Mouse (Mus musculus) T-helper 1 cell (primary cell): ENCODE data around the gene Thumpd1.
"Not testable (repeated sequence)": the region's sequence is repeated elsewhere in the genome, so short reads cannot be mapped to it uniquely, and the experiment has no call there.

Source experiments
- in situ Hi-C: fragments of 300-600 bp; cut with MboI, MseI; formaldehyde crosslinking; loops from one replicate; pipeline ENCODE4 v1.15.1; 2025; ENCODE audit warnings: high pct_unique_total_duplicates

Thumpd1 gene

DNA sequence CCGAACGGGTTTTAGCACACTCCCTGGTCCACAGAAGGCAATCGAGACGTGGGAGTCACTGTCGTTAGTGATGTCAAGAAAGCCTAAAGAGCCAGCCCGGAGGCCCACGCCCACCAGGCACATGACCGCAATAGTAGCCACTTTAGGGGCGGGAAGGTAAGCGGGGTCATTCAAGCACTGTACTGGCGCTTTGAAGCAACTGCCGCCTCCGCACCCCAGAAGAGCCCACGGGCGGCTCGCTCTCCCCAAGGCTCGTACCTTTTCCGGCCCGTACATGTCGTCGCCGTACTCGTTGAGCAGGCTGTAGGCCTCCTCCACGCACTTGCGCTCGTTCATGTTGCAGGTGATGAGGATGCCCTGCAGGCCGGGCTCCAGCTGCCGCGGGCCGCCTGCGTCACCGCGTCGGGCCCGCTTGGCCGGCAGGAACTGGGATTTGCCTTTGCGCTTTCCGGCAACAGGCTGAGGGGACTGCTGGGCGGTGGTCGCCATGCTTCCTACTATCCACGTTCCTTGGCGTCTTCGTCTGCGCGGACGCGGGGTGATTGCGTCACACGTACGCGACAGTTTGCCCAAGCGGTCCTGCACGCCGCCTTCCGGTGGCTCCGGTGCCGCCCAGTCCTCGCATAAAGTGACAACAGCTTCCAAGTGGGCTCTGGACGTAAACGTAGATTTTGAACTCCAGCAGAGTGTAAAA lies at the start of gene Thumpd1:
Gene Thumpd1 (minus strand): TSS at position 546 of the 694 bp plus-strand sequence.
- in situ Hi-C loops, result loop anchor here (10.0 kb wide), 1 partner anchor 866 kb away; the partner anchor contains the start of genes Iqck and Knop1

DNA sequence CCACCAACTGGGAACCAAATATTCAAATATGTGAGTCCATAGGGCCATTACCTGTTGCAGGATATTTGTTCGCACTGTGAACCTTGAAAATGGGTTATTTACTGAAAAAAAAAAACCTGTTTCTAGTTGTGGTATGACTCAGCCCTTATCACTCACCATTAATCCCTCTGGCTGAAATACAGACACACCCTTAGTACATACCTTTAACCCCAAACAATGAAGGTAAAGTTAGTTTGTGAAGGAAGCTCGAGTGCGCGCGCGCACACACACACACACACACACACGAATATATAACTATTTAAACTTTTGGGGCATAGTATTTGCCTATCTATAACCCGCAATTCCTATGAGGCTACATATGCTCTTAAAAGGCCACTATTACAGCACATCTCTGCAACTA lies 49.3 kb upstream of the Thumpd1 start:
- in situ Hi-C loops, result no loop called here

DNA sequence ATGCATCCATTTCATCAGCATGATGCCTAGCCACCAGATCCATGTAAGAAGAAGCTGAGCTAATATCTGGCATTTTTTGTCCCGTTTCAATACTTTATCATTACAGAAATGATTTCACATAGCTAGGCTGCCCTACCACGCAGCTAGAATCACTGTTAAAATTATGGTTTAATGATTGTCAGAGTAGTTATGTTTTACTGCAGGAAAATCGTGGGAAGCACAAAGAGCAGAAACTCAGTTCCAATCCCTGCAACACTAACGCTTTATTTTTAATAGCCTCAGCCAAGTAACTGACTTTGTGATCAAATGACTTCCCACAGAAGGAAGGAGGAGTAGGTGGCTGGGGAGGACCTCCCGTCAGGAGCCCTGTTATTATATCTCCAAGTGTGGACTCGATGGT lies 46.4 kb upstream of the Thumpd1 start:
- in situ Hi-C loops, result no loop called here

DNA sequence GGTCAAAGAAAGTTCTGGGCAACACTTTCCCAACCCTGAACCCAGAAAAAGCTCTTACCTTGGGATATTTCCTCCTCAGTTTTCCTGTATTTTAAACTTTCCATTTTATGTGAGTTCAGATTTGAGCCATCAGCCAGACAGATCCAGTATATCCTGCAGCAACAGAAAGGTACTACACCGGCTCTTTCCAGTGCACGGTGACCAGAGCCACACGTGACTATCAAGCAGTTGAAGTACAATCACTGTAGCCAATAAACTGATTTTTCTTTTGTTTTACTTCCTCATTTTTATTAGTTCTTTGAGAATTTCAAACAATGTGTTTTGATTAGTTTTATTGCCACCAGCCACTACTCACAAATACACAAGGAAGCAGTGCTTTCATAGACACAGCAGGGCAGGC lies 43.8 kb upstream of the Thumpd1 start:
- in situ Hi-C loops, result no loop called here

DNA sequence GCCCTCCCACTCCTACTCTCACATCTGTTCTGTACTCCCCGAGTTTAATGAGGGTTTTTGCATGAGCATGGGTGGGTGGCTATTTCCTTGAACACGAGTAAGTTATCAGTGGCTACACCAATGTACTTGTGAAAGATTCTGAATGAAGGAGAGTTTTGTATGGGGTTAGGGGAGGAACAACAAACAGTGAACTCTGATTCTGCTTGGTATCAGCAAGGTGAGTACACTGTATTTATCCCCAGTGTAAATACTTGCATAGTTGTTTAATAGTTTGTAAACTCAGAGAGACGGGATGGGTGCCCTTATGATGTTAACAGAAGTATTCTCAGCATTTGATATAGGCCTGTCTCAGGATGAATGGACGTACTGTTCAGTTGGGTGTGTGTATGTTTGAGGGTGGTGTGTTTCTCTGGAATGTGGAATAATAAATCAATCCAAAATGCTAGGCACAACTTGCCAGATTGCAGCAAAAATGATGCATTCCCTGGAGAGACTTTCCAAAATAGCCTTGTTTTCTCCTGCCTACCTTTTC lies 41.6 kb upstream of the Thumpd1 start:
- in situ Hi-C loops, result no loop called here

DNA sequence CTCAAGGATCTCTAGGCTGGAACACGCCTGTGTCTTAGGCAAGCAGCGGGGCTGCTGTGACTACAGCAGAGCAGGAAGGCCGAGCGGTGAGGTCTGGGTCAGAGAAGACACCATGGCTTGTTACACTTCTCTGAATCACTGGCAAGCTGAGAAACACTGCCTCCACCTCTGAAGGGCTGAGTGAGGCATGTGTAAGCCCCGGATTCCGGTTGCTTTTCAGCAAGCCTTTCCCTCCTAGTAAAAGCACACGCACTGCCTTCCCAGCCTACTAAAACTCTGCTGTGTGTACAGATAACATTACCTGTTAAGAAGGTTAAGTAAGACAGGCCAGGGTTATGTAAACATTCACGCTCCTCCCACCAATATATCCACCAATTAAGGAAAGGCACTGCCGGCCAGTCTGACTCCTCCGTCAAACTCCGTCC lies 39.9 kb upstream of the Thumpd1 start, which contains the start of gene Acsm3:
Gene Acsm3 (plus strand): TSS at position 397 of the 425 bp plus-strand sequence.
- in situ Hi-C loops, result no loop called here

DNA sequence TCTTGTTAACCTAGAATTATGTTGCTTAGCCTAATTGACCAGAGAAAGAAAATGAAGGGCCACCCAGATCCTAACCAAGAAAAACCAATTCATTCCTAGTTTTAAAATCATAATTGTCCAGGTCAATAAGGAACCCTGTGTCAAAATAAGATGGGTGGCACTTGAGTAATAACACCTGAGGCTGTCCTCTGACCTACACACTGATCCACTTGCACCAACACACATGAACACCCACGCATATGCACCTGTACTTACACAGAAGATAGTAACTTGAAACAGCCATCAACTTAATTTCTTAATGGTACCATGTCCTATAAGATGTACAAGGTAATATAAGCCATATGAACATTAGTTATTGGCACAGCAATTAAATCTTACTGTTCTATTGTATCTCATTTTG lies 33.1 kb upstream of the Thumpd1 start:
- in situ Hi-C loops, result no loop called here

DNA sequence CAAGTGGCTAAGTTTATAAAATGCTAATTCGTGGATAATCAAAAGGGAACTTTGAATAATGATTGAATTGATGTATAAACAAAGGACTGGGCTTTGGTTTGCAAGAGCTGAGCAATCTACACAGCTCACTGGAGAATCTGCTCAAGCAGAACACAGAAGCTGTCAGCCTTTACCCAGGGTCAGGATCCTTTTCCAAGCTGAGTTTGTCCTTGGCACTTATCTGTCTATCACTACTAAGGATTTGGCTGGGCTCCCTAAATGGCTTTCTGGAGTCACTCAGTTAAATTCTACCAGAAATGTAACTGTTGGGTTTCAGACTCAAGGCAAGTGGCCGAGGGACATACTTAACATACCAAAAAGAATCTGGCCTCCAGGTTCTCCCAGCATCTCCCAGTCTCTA lies 29.3 kb upstream of the Thumpd1 start:
- in situ Hi-C loops, result no loop called here

DNA sequence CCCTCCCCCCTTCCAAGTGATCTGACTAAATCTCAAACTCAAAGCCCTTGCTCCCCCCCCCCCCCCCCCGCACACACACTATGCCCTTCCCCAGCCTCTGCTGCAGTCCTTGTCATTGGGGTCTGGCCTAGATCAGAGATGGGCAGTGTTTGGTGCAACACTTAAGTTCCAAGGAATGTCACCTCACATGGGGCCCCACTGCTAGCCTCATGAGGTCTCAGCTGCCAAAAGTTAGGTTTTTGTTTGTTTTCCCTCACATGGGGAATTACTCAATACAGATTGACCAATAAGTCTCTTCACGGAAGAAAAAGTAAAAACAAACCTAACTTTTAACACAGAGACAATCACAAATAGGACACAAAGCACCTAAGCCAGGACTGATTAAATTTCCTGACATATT lies 28.2 kb upstream of the Thumpd1 start:
- in situ Hi-C loops, result no loop called here

DNA sequence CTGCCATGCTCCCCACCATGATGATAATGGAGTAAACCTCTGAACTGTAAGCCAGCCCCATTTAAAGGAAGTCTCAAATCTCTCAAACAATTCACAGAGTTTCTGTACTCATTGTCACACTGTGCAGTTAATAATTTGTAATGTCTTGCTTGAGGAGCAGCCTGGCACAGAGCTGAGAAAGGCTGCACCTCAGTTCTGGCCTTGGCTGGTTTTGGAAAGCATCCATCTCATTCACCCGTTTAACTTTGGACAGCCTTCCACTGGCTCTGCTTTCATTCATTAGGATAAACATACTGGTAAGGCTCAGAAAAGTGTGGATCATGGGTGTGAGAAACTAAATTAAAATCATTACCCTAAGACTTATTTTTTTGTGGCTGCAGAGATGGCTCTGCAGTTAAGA lies 25.3 kb upstream of the Thumpd1 start:
- in situ Hi-C loops, result no loop called here

DNA sequence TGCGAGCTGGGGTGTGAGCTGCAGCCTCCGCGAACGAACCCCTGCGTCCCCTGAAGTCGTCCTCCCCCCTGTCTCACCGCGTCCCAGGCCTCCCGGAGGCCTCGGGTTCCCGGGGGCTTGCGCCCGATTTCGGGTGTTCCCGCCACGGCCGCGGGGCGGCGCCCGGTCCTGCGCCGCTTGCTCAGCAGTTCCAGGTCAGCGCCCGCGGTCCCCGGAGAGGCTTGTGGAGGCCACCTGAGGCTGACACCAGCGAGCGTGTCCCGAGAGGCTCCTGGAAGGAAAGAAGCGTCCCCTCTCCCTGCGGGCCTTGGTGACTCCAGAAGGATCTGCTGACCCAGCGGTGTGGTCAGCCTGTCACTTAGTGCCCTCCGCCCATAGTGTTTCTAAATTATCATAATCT lies 23.7 kb upstream of the Thumpd1 start:
- in situ Hi-C loops, result no loop called here

DNA sequence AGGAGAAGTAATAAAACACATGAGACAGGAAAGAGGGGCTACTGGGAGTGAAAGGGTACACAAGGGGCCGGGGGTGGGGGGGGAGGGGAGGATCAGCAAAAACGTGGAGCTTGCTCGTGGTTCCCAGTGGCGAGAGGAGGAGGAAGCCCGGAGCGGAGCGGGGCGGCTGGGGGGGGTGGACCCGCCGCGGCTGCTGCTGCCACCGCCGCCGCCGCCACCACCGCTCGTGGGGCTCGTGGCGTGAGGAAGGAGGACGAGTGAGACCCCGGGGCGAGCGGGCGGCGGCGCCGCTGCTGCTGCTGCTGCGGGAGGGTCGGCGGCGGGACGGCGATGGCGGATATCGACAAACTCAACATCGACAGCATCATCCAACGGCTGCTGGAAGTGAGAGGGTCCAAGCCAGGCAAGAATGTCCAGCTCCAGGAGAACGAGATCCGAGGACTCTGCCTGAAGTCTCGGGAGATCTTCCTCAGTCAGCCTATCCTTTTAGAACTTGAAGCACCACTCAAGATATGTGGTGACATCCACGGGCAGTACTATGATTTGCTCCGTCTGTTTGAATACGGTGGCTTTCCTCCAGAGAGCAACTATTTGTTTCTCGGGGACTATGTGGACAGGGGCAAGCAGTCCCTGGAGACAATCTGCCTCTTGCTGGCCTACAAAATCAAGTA lies 19.3 kb upstream of the Thumpd1 start:
- in situ Hi-C loops, result not testable (repeated sequence)

DNA sequence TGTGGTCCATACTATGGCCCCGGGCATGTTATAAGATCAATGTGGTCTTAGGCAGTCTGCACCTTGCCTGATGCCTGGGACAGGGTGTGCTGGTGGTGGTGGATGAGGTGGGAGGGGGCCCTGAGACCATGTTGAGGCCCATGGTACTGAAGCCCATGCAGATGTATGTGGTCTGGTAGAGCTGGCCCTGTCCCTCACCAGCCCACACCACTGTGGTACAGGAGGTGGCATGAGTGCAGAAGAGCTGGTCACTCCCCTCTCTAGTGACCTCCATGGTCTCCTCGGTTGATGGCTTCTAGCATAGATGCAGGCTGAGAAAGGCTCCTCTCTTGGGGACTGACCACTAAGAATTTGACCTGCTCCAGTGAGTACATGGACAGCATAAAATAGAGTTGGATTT lies 18.3 kb upstream of the Thumpd1 start:
- in situ Hi-C loops, result no loop called here

DNA sequence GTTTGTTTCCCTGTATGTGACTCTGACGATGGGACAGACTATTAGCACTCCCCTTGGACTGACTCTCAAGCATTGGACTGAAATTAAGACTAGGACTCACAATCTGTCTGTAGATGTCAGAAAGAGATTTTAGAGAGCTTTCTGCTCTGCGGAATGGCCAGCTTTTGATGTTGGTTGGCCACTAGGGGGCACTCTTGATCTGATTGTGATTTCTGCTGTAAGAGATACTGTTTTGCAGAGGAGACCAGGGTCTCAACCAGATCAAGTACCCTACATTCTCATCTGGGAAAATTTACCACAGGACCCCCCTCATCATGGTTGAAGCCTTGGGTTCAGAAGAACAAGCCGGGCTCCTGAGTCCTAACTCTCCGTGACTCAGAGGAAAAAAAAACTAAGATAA lies 10.7 kb upstream of the Thumpd1 start:
- in situ Hi-C loops, result not testable (repeated sequence)

DNA sequence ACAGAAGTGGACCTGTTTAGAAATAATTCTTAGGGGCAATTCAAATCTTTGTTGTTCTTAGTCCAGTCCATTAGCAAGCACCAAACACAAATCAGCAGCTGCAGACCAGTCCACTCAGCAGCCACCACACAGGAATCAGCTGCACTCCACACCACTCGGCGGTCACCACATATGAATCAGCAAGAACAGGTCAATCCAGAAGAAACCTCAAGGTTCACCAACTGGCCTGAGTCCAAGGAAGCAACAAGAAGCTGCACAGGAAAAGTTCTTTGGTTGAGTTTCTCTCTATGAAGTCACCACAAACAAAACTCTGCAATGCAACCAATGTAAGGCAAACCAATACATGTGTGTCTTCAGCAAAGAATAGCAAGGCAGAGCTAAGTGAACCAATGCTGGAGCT lies 7.0 kb upstream of the Thumpd1 start:
- in situ Hi-C loops, result loop anchor here (10.0 kb wide), 1 partner anchor 873 kb away; the partner anchor contains the start of genes Iqck and Knop1

DNA sequence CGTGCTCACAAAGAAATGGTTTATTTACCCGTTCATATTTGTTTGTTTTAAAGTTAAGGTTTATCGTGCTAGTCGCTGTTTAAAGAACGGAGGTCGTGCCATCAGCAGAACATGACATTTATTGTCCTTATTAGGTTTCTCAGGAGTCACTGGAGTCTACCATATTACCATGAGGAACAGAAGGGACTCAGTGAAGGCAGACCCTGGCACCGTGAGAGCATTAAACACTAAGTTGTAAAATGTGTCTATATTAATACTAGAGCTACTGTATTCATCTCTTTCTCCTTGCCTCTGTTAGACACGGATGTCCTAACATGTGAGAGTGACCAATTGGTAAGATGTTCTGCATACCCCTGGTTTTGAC lies 331 bp upstream of the Thumpd1 start:
- in situ Hi-C loops, result loop anchor here (10.0 kb wide), 1 partner anchor 866 kb away; the partner anchor contains the start of genes Iqck and Knop1

DNA sequence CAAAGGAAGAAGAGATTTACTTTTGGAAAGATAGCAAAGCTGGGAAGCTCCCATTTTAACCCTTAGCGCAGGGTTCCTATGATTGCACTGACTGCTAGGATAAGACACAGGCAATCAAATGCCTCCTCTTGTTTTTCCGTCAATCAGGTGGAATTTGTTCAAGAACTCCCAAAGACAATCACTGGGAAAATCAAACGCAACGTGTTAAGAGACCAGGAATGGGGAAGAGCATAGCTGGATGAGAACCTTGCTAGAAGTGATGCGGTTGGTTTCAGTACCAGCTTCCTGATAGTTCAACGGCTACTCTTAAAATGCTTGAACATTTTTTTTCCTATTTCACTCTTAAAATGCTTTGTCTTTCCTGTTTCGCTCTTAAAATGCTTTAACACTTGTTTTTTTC lies 6.5 kb downstream of the Thumpd1 start:
- in situ Hi-C loops, result no loop called here

DNA sequence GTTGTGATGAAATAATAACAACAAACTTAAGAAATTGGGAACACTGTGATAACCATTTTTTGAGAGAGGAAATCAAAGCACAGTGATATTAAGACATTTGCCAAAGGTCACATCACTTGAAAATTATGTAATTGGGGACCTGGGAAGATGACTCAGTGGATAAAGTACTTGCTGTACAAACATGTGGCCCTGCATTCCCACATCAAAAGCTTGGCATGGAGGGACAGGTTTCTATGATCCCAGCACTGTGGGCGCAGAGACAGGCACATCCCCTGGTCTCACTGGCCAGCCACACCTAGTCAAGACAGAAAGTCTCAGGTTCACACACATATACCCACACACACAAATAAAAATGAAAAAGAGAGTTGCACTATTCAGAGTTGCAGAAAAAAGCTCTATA lies 25.7 kb downstream of the Thumpd1 start:
- in situ Hi-C loops, result no loop called here

DNA sequence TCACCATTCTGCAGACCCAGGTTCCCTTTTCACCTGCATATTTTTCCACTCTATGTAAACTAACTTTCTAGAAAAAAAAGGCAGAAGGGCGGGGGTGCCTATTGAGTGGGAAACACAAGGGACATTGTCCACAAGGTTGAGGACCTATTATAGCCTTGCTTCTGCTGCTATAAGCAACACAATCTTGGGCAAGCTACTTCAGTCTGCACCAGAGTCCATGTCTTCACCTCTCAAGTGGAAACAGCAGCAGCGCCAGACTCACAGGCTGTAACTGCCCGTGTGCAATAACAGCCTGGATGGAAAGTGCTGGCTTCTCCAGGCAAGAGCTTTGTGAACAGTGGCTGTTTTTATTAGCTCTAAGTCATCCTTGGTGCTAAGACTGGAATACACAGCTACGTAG lies 28.3 kb downstream of the Thumpd1 start:
- in situ Hi-C loops, result no loop called here

DNA sequence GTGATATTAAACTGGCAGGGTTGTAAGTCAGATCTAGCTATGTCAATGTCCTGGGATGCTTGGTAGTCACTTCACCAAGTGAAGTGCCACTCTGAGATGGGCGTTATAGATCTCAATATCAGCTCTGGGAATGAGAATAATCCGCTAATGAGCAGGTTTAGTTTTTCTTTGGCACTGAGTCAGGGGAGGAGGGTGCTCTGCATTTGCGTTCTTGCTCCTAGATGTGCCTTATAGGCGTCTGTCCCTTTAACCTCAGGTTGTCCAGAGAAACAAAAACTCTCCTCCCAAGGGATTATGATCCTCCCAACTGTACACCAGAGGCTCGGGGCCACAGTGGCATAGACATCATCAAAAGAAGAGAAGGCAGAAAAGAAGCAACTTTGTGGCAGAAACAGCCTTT lies 30.9 kb downstream of the Thumpd1 start, which contains the start of gene Acsm4:
Gene Acsm4 (plus strand): TSS at position 301 of the 400 bp plus-strand sequence.
- in situ Hi-C loops, result no loop called here

DNA sequence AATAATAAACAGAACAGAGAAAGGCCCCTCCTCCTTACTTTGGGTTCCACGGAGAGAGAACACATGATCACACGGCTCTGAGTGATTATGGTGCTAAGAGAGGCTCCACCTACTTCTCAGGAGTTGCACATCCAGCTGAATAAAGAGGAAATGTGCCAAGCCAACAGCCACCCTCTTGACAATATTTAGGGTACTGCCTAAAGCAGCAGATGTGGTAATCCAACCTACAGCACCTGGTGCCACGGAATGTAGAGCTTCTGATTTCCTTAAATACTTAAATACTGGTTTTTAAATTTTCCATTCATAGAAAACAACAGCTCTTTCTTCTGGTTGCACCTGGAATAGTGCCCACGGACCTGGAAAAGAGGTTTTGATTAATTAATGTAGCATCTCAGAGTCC lies 37.9 kb downstream of the Thumpd1 start:
- in situ Hi-C loops, result no loop called here

DNA sequence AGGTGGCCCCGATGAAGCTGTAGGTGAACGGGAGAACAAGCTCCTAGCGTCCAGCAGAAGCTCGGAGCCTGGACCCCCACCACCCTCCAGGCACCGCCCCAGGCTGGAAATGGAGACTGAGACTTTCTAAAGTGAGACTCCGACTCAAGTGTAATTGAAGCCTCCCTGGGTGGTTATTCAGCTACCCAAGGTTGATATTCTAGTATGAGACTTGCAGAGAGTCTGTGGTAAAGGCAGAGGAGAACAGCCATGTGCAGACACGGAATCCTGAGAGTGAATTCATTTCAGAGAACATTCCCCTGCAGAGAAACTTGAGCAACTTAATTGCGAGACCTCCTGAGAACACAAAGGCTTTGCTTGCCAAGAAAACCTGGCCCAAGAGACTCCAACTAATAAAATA lies 40.5 kb downstream of the Thumpd1 start:
- in situ Hi-C loops, result no loop called here

DNA sequence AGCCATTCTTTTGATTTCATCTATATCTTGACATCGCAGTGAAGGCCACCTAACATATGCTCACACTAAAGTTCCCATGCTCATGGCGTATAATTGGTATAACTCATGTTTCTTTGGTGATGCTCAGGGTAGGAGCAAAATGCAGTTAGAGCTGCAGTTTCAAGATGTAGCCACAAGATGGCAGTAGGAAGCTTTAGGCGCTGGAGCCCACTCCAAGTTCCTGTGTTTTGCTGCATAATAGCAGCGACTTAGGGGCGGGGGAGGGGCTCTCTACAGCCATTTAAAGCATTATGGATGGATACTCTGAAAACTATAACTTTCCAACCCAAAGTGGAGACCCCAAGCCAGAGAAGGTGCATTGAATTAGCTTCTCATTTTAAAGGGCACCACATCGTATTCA lies 47.1 kb downstream of the Thumpd1 start:
- in situ Hi-C loops, result no loop called here
